Mouse (Mus musculus) mouse trophoblast stem cell (cell line): Measurements from ENCODE around the gene Fam198b.

ENCODE experiments used
- in situ Hi-C, 2 experiments: fragments of 300-500 bp; cut with MseI, MboI; formaldehyde crosslinking; loops; 2 replicates in 1 of 2; 3 replicates in 1 of 2; pipeline ENCODE4 v1.15.1; 2025

Fam198b gene

GRCm38 (mm10) chr3:79884305-79884704 is at the start of gene Fam198b:
TSS of gene Fam198b (plus strand) at chr3:79884533.
- in situ Hi-C loops: loop anchor here in 1 of 2 experiments (5.0 kb wide), 1 partner anchor 173 kb away; no protein-coding TSS in a partner anchor

GRCm38 (mm10) chr3:79838751-79839150 is 45.6 kb upstream of the Fam198b start:
- in situ Hi-C loops: no loop called here

GRCm38 (mm10) chr3:79841475-79841874 is 42.9 kb upstream of the Fam198b start:
- in situ Hi-C loops: no loop called here

- in situ Hi-C loops: no loop called here
These were observed 42.2 kb upstream of the Fam198b start for GRCm38 (mm10) chr3:79842165-79842564.

GRCm38 (mm10) chr3:79842616-79843016 is 41.7 kb upstream of the Fam198b start:
- in situ Hi-C loops: no loop called here

- in situ Hi-C loops: no loop called here
These were observed 40.3 kb upstream of the Fam198b start for GRCm38 (mm10) chr3:79843999-79844398.

GRCm38 (mm10) chr3:79846633-79847032 is 37.7 kb upstream of the Fam198b start:
- in situ Hi-C loops: no loop called here

GRCm38 (mm10) chr3:79848841-79849240 is 35.5 kb upstream of the Fam198b start:
- in situ Hi-C loops: no loop called here

- in situ Hi-C loops: no loop called here
These were observed 34.7 kb upstream of the Fam198b start for GRCm38 (mm10) chr3:79849621-79850020.

- in situ Hi-C loops: no loop called here
These were observed 33.7 kb upstream of the Fam198b start for GRCm38 (mm10) chr3:79850656-79851055.

GRCm38 (mm10) chr3:79852108-79852507 is 32.2 kb upstream of the Fam198b start:
- in situ Hi-C loops: no loop called here

GRCm38 (mm10) chr3:79852654-79853166 is 31.6 kb upstream of the Fam198b start, which contains the start of gene Tmem144:
TSS of gene Tmem144 (minus strand) at chr3:79852773.
- in situ Hi-C loops: no loop called here

- in situ Hi-C loops: no loop called here
These were observed 26.6 kb upstream of the Fam198b start for GRCm38 (mm10) chr3:79857780-79858179.

- in situ Hi-C loops: no loop called here
These were observed 26.1 kb upstream of the Fam198b start for GRCm38 (mm10) chr3:79858221-79858620.

- in situ Hi-C loops: no loop called here
These were observed 19.5 kb upstream of the Fam198b start for GRCm38 (mm10) chr3:79864824-79865223.

GRCm38 (mm10) chr3:79866089-79866488 is 18.2 kb upstream of the Fam198b start:
- in situ Hi-C loops: no loop called here

GRCm38 (mm10) chr3:79866526-79866925 is 17.8 kb upstream of the Fam198b start:
- in situ Hi-C loops: no loop called here

- in situ Hi-C loops: no loop called here
These were observed 17.1 kb upstream of the Fam198b start for GRCm38 (mm10) chr3:79867121-79867709.

GRCm38 (mm10) chr3:79875471-79875870 is 8.9 kb upstream of the Fam198b start:
- in situ Hi-C loops: no loop called here

- in situ Hi-C loops: no loop called here
These were observed 6.0 kb upstream of the Fam198b start for GRCm38 (mm10) chr3:79878350-79878749.

GRCm38 (mm10) chr3:79879246-79879645 is 5.1 kb upstream of the Fam198b start:
- in situ Hi-C loops: no loop called here

GRCm38 (mm10) chr3:79881645-79882044 is 2.7 kb upstream of the Fam198b start:
- in situ Hi-C loops: loop anchor here in 1 of 2 experiments (5.0 kb wide), 1 partner anchor 176 kb away; no protein-coding TSS in a partner anchor

- in situ Hi-C loops: loop anchor here in 1 of 2 experiments (5.0 kb wide), 1 partner anchor 174 kb away; no protein-coding TSS in a partner anchor
These were observed 1.2 kb upstream of the Fam198b start for GRCm38 (mm10) chr3:79883092-79883491.
